Mouse (Mus musculus): Measurements from ENCODE around the gene Tekt2. TPM values are rescaled to one million over a fixed set of nuclear protein-coding genes. Genes with fewer than 3 reads are reported as not detected.
A peak's percentile ranks its signal among the peaks of the same experiment; 100 is the strongest.

Gene Tekt2
- polyA plus RNA-seq (2011; ENCODE audit: insufficient read length, low read depth, missing spikeins), result 3.1 and 3.9 TPM in 2 replicates

- no peak within 1 kb of the TSS for H3K27ac ChIP-seq (ENCODE audit: insufficient read depth, low read length)
- no peak; the same call in 1 of the 2 replicates for TF ChIP-seq POLR2A (IDR thresholded peaks at IDR 0.05; ENCODE audit: low read depth, low read length)
- no peak for TF ChIP-seq CTCF (IDR thresholded peaks at IDR 0.05; ENCODE audit: borderline replicate concordance, insufficient read depth, low read length)
- no peak within 1 kb of the TSS for H3K4me3 ChIP-seq (ENCODE audit: insufficient read depth, low read length)
- no peaks in the 10 kb centered on the region for H3K4me1 ChIP-seq (ENCODE audit: control insufficient read depth, insufficient read depth, low read length)
Observed at GRCm38 (mm10) chr4:126325281-126325861, at the start of gene Tekt2. TSS of gene Tekt2 (minus strand) at chr4:126325688.

- H3K27ac ChIP-seq (ENCODE audit: insufficient read depth, low read length), result peak overlapping the region; percentile 59
Observed at GRCm38 (mm10) chr4:126371497-126371896, 46.0 kb upstream of the Tekt2 start.

GRCm38 (mm10) chr4:126360069-126360468, 34.6 kb upstream of the Tekt2 start:
- Histone ChIP-seq H3K4me1 (ENCODE audit: control insufficient read depth, insufficient read depth, low read length) (no peaks in the 10 kb centered on the region), H3K27ac (ENCODE audit: insufficient read depth, low read length) (no peak overlapping the region), H3K4me3 (ENCODE audit: insufficient read depth, low read length) (no peak overlapping the region)
- no peak for TF ChIP-seq CTCF (IDR thresholded peaks at IDR 0.05; ENCODE audit: borderline replicate concordance, insufficient read depth, low read length)
- TF ChIP-seq POLR2A (IDR thresholded peaks at IDR 0.05; ENCODE audit: low read depth, low read length), result no peak

More at GRCm38 (mm10) chr4:126371497-126371896, 46.0 kb upstream of the Tekt2 start:
- TF ChIP-seq POLR2A (IDR thresholded peaks at IDR 0.05; ENCODE audit: low read depth, low read length), result no peak
- no peak for TF ChIP-seq CTCF (IDR thresholded peaks at IDR 0.05; ENCODE audit: borderline replicate concordance, insufficient read depth, low read length)
- Histone ChIP-seq H3K4me3 (ENCODE audit: insufficient read depth, low read length) (no peak overlapping the region), H3K4me1 (ENCODE audit: control insufficient read depth, insufficient read depth, low read length) (peaks cover 5% of the 10 kb centered on the region)

- Histone ChIP-seq H3K4me3 (ENCODE audit: insufficient read depth, low read length) (no peak overlapping the region), H3K27ac (ENCODE audit: insufficient read depth, low read length) (no peak overlapping the region), H3K4me1 (ENCODE audit: control insufficient read depth, insufficient read depth, low read length) (no peaks in the 10 kb centered on the region)
- TF ChIP-seq POLR2A (IDR thresholded peaks at IDR 0.05; ENCODE audit: low read depth, low read length) (no peak), CTCF (IDR thresholded peaks at IDR 0.05; ENCODE audit: borderline replicate concordance, insufficient read depth, low read length) (no peak)
Observed at GRCm38 (mm10) chr4:126343451-126343850, 18.0 kb upstream of the Tekt2 start.

GRCm38 (mm10) chr4:126339461-126339860, 14.0 kb upstream of the Tekt2 start:
- Histone ChIP-seq H3K4me3 (ENCODE audit: insufficient read depth, low read length) (no peak overlapping the region), H3K27ac (ENCODE audit: insufficient read depth, low read length) (no peak overlapping the region), H3K4me1 (ENCODE audit: control insufficient read depth, insufficient read depth, low read length) (no peaks in the 10 kb centered on the region)
- TF ChIP-seq POLR2A (IDR thresholded peaks at IDR 0.05; ENCODE audit: low read depth, low read length), result no peak
- no peak for TF ChIP-seq CTCF (IDR thresholded peaks at IDR 0.05; ENCODE audit: borderline replicate concordance, insufficient read depth, low read length)

GRCm38 (mm10) chr4:126332358-126332757, 6.9 kb upstream of the Tekt2 start:
- H3K27ac ChIP-seq (ENCODE audit: insufficient read depth, low read length), result no peak overlapping the region
- no peak overlapping the region for H3K4me3 ChIP-seq (ENCODE audit: insufficient read depth, low read length)
- no peaks in the 10 kb centered on the region for H3K4me1 ChIP-seq (ENCODE audit: control insufficient read depth, insufficient read depth, low read length)
- TF ChIP-seq CTCF (IDR thresholded peaks at IDR 0.05; ENCODE audit: borderline replicate concordance, insufficient read depth, low read length), result peak; percentile 18; the same call in 1 of the 2 replicates
- TF ChIP-seq POLR2A (IDR thresholded peaks at IDR 0.05; ENCODE audit: low read depth, low read length), result no peak

GRCm38 (mm10) chr4:126331751-126332150, 6.3 kb upstream of the Tekt2 start:
- no peaks in the 10 kb centered on the region for H3K4me1 ChIP-seq (ENCODE audit: control insufficient read depth, insufficient read depth, low read length)
- H3K4me3 ChIP-seq (ENCODE audit: insufficient read depth, low read length), result no peak overlapping the region
- TF ChIP-seq CTCF (IDR thresholded peaks at IDR 0.05; ENCODE audit: borderline replicate concordance, insufficient read depth, low read length) (no peak), POLR2A (IDR thresholded peaks at IDR 0.05; ENCODE audit: low read depth, low read length) (no peak)
- H3K27ac ChIP-seq (ENCODE audit: insufficient read depth, low read length), result no peak overlapping the region

- no peak for TF ChIP-seq POLR2A (IDR thresholded peaks at IDR 0.05; ENCODE audit: low read depth, low read length)
- no peak for TF ChIP-seq CTCF (IDR thresholded peaks at IDR 0.05; ENCODE audit: borderline replicate concordance, insufficient read depth, low read length)
- Histone ChIP-seq H3K27ac (ENCODE audit: insufficient read depth, low read length) (no peak overlapping the region), H3K4me3 (ENCODE audit: insufficient read depth, low read length) (no peak overlapping the region), H3K4me1 (ENCODE audit: control insufficient read depth, insufficient read depth, low read length) (no peaks in the 10 kb centered on the region)
Observed at GRCm38 (mm10) chr4:126330295-126330694, 4.8 kb upstream of the Tekt2 start.

GRCm38 (mm10) chr4:126326036-126326435, 548 bp upstream of the Tekt2 start:
- no peak for TF ChIP-seq CTCF (IDR thresholded peaks at IDR 0.05; ENCODE audit: borderline replicate concordance, insufficient read depth, low read length)
- no peak for TF ChIP-seq POLR2A (IDR thresholded peaks at IDR 0.05; ENCODE audit: low read depth, low read length)
- no peaks in the 10 kb centered on the region for H3K4me1 ChIP-seq (ENCODE audit: control insufficient read depth, insufficient read depth, low read length)
- no peak overlapping the region for H3K4me3 ChIP-seq (ENCODE audit: insufficient read depth, low read length)
- no peak overlapping the region for H3K27ac ChIP-seq (ENCODE audit: insufficient read depth, low read length)

GRCm38 (mm10) chr4:126324861-126325260, 627 bp downstream of the Tekt2 start:
- TF ChIP-seq CTCF (IDR thresholded peaks at IDR 0.05; ENCODE audit: borderline replicate concordance, insufficient read depth, low read length) (no peak), POLR2A (IDR thresholded peaks at IDR 0.05; ENCODE audit: low read depth, low read length) (no peak)
- Histone ChIP-seq H3K27ac (ENCODE audit: insufficient read depth, low read length) (no peak overlapping the region), H3K4me3 (ENCODE audit: insufficient read depth, low read length) (no peak overlapping the region), H3K4me1 (ENCODE audit: control insufficient read depth, insufficient read depth, low read length) (no peaks in the 10 kb centered on the region)
